Mouse (Mus musculus) liver, adult 2 months (tissue): ENCODE results near the gene Pheta2. TPM values are rescaled to one million over a fixed set of nuclear protein-coding genes. Genes with fewer than 3 reads are reported as not detected.

Experiments
- DNase-seq: peaks from one replicate; pipeline ENCODE4 v3.0.0-alpha.2; 2011; ENCODE audit warnings: low read depth, low spot score; ENCODE audit errors: extremely low read depth
- H3K27ac ChIP-seq: fragments of 200-500 bp; replicated peaks from 2 replicates; pipeline ENCODE4 v1.5.1; 2012; ENCODE audit warnings: low read depth, mild to moderate bottlenecking, control low read depth, inconsistent platforms, low read length; ENCODE audit not compliant: insufficient read depth
- H3K27me3 ChIP-seq: fragments of 200-500 bp; 2 replicates; pipeline ENCODE4 v1.6.1; 2012; ENCODE audit warnings: mild to moderate bottlenecking, moderate library complexity, low read length, inconsistent platforms; ENCODE audit not compliant: control insufficient read depth, insufficient read depth
- H3K36me3 ChIP-seq: fragments of 200-500 bp; 2 replicates; pipeline ENCODE4 v1.6.1; 2012; ENCODE audit warnings: low read length, inconsistent platforms; ENCODE audit not compliant: control insufficient read depth, insufficient read depth
- H3K4me1 ChIP-seq: fragments of 200-500 bp; 2 replicates; pipeline ENCODE4 v1.6.1; 2011; ENCODE audit warnings: low read length; ENCODE audit not compliant: control insufficient read depth, insufficient read depth
- H3K4me3 ChIP-seq: fragments of 200-500 bp; 2 replicates; pipeline ENCODE4 v1.5.1; 2011; ENCODE audit warnings: low read depth, mild to moderate bottlenecking, control low read depth, low read length, moderate library complexity; ENCODE audit not compliant: insufficient read depth
- H3K79me2 ChIP-seq: fragments of 200-500 bp; 2 replicates; pipeline ENCODE4 v1.6.1; 2012; ENCODE audit warnings: inconsistent platforms, mild to moderate bottlenecking, low read length, moderate library complexity; ENCODE audit not compliant: control insufficient read depth, insufficient read depth
- H3K9ac ChIP-seq: fragments of 200-500 bp; 2 replicates; pipeline ENCODE4 v1.6.1; 2012; ENCODE audit warnings: low read depth, mild to moderate bottlenecking, control low read depth, inconsistent platforms, low read length
- CTCF ChIP-seq: fragments of 200-500 bp; IDR thresholded peaks from 2 replicates; pipeline ENCODE4 v1.5.1; 2011; ENCODE audit warnings: low read depth, low read length, control low read depth
- POLR2A ChIP-seq: fragments of 200-500 bp; IDR thresholded peaks from 2 replicates; pipeline ENCODE4 v1.6.1; 2011; ENCODE audit warnings: low read length, control low read depth; ENCODE audit not compliant: insufficient read depth; ENCODE audit errors: extremely low read depth
- WGBS: fragments of 180-500 bp; shearing (Covaris S2); methylation state at CpG from one replicate; pipeline ENCODE4 v1.1.7; 2018; 5-methylcytosine and 5-hydroxymethylcytosine counted together
- polyA plus RNA-seq: library from polyadenylated mRNA; depleted of rRNA; stranded (reverse); fragments of >200 nt; gene quantifications from 2 replicates; pipeline ENCODE4 v1.2.3, GENCODE M21; 2012
- total RNA-seq: library from RNA; depleted of rRNA; stranded (reverse); fragments of >200 nt; gene quantifications from 2 replicates; pipeline ENCODE4 v1.2.3, GENCODE M21; 2014

The Pheta2 gene
- total and polyA plus RNA-seq, 2 experiments = 0.09 to 0.10 TPM

- WGBS = 68% methylated on average over 6 of the region's 6 CpGs
- H3K27ac ChIP-seq = no peak overlapping the region
Observed at GRCm38 (mm10) chr15:82344971-82345370, 6.2 kb downstream of the Pheta2 start.

GRCm38 (mm10) chr15:82345820-82346470 is 7.2 kb downstream of the Pheta2 start:
- Histone ChIP-seq H3K4me1 (peaks cover 33% of the 10 kb centered on the region), H3K4me3 (peak overlapping the region; percentile 79), H3K9ac (peak overlapping the region; percentile 83), H3K27ac (peak overlapping the region; percentile 76), H3K27me3 (no peaks in the 10 kb centered on the region), H3K36me3 (peaks cover 20% of the 10 kb centered on the region), H3K79me2 (peaks cover 7% of the 10 kb centered on the region; the same call in 1 of the 2 replicates)
- TF ChIP-seq POLR2A (peak; percentile 44; the same call in 1 of the 2 replicates), CTCF (no peak)
- peak; percentile 97 for DNase-seq
- WGBS = under 1% methylated on average over 51 of the region's 51 CpGs

More at GRCm38 (mm10) chr15:82344971-82345370, 6.2 kb downstream of the Pheta2 start:
- Histone ChIP-seq H3K4me3 (no peak overlapping the region), H3K9ac (no peak overlapping the region), H3K36me3 (peaks cover 14% of the 10 kb centered on the region), H3K79me2 (peaks cover 7% of the 10 kb centered on the region; the same call in 1 of the 2 replicates), H3K27me3 (no peaks in the 10 kb centered on the region), H3K4me1 (peaks cover 24% of the 10 kb centered on the region)
- DNase-seq = no peak
- no peak for TF ChIP-seq POLR2A
- TF ChIP-seq CTCF = no peak

GRCm38 (mm10) chr15:82346580-82347302 is 8.0 kb downstream of the Pheta2 start:
- Histone ChIP-seq H3K27ac (peak overlapping the region; percentile 55), H3K36me3 (peaks cover 20% of the 10 kb centered on the region), H3K4me1 (peaks cover 39% of the 10 kb centered on the region), H3K27me3 (no peaks in the 10 kb centered on the region), H3K9ac (peak overlapping the region; percentile 63), H3K4me3 (peak overlapping the region; percentile 56), H3K79me2 (peaks cover 7% of the 10 kb centered on the region; the same call in 1 of the 2 replicates)
- TF ChIP-seq CTCF = no peak
- no peak for TF ChIP-seq POLR2A
- WGBS = 14% methylated on average over 14 of the region's 14 CpGs
- DNase-seq = peak; percentile 33

DNA sequence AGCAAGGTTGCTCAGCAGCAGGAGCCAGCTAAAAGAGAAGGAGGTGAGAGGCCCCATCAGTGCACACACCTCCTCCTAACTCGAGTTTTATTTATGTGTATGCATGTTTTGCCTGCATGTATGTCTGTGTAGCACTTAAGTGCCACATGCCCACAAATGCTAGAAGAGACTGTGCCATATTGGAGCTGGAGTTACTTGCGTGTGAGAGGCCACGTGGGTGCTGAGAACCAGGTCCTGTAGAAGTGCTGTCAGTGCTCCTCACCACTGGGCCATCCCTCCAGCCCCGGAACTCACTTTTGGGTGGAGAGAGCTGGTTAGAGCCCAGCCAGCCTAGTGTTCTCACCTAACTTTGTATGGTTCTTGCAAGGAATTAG is 8.5 kb downstream of the Pheta2 start:
- H3K4me1 ChIP-seq = peaks cover 39% of the 10 kb centered on the region
- no peaks in the 10 kb centered on the region for H3K27me3 ChIP-seq
- H3K9ac ChIP-seq = peak overlapping the region; percentile 63
- H3K79me2 ChIP-seq = peaks cover 12% of the 10 kb centered on the region; the same call in 1 of the 2 replicates
- TF ChIP-seq CTCF (no peak), POLR2A (no peak)
- 51% methylated on average over 4 of the region's 4 CpGs for WGBS
- H3K4me3 ChIP-seq = peak overlapping the region; percentile 56
- DNase-seq = no peak
- peaks cover 20% of the 10 kb centered on the region for H3K36me3 ChIP-seq
- peak overlapping the region; percentile 55 for H3K27ac ChIP-seq

- peaks cover 39% of the 10 kb centered on the region for H3K4me1 ChIP-seq
Observed at GRCm38 (mm10) chr15:82347852-82348251, 9.1 kb downstream of the Pheta2 start.

More at GRCm38 (mm10) chr15:82347852-82348251, 9.1 kb downstream of the Pheta2 start:
- H3K27ac ChIP-seq = no peak overlapping the region
- no peaks in the 10 kb centered on the region for H3K27me3 ChIP-seq
- no peak for TF ChIP-seq POLR2A
- DNase-seq = no peak
- H3K36me3 ChIP-seq = peaks cover 20% of the 10 kb centered on the region
- WGBS = 94% methylated on average over 12 of the region's 12 CpGs
- H3K79me2 ChIP-seq = peaks cover 18% of the 10 kb centered on the region; the same call in 1 of the 2 replicates
- H3K4me3 ChIP-seq = no peak overlapping the region
- no peak overlapping the region for H3K9ac ChIP-seq
